Mouse (Mus musculus) ES-E14 (cell line): ENCODE measurements around the gene Gna14. TPM values are rescaled to one million over a fixed set of nuclear protein-coding genes. Genes with fewer than 3 reads are reported as not detected.
A peak's percentile ranks its signal among the peaks of the same experiment; 100 is the strongest.

Experiments
- DNase-seq: peaks from one replicate; pipeline ENCODE4 v3.0.0-alpha.2; 2013; ENCODE audit warnings: low read depth, low spot score
- H3K27ac ChIP-seq: 2 replicates; pipeline ENCODE4 v1.5.1; 2012; ENCODE audit warnings: low read depth, mild to moderate bottlenecking, low read length, moderate library complexity, mixed read lengths; ENCODE audit not compliant: poor library complexity, insufficient read depth, severe bottlenecking
- H3K36me3 ChIP-seq: 2 replicates; pipeline ENCODE4 v1.6.1; 2012; ENCODE audit warnings: mild to moderate bottlenecking, low read length, moderate library complexity, mixed read lengths; ENCODE audit not compliant: control insufficient read depth, poor library complexity, insufficient read depth, severe bottlenecking
- H3K4me1 ChIP-seq, 2 experiments: fragments of 150-350 bp in 1 of 2; sonication (generic) in 1 of 2; 2 replicates each; pipeline ENCODE4 v1.6.1; 2012; ENCODE audit warnings: low read length in 2 of 2, mild to moderate bottlenecking in 1 of 2, mixed read lengths in 1 of 2; ENCODE audit not compliant: control insufficient read depth in 2 of 2, insufficient read depth in 2 of 2, poor library complexity in 1 of 2
- H3K4me3 ChIP-seq, 2 experiments: fragments of 150-350 bp in 1 of 2; sonication (generic) in 1 of 2; 2 replicates each; pipeline ENCODE4 v1.5.1; 2012; ENCODE audit warnings: low read length in 2 of 2, low read depth in 1 of 2, mild to moderate bottlenecking in 1 of 2, mixed read lengths in 1 of 2; ENCODE audit not compliant: insufficient read depth in 1 of 2, poor library complexity in 1 of 2, severe bottlenecking in 1 of 2
- H3K9ac ChIP-seq: 2 replicates; pipeline ENCODE4 v1.6.1; 2012; ENCODE audit warnings: low read depth, mild to moderate bottlenecking, low read length, mixed read lengths; ENCODE audit not compliant: poor library complexity, insufficient read depth, severe bottlenecking
- H3K9me3 ChIP-seq: fragments of 150-350 bp; sonication (generic); 2 replicates; pipeline ENCODE4 v1.6.1; 2012; ENCODE audit warnings: low read depth, mild to moderate bottlenecking, low read length; ENCODE audit not compliant: control insufficient read depth, insufficient read depth
- CHD2 ChIP-seq: IDR thresholded peaks from 2 replicates; pipeline ENCODE4 v1.6.1; 2014; ENCODE audit warnings: mild to moderate bottlenecking, low read depth, low read length, inconsistent platforms
- HCFC1 ChIP-seq: IDR thresholded peaks from 2 replicates; pipeline ENCODE4 v1.6.1; 2012; ENCODE audit warnings: low read length, inconsistent platforms, borderline replicate concordance; ENCODE audit not compliant: insufficient read depth
- MAFK ChIP-seq: IDR thresholded peaks from 2 replicates; pipeline ENCODE4 v1.6.1; 2014; ENCODE audit warnings: mild to moderate bottlenecking, low read depth, low read length, inconsistent platforms; ENCODE audit not compliant: insufficient read depth
- ZC3H11A ChIP-seq: IDR thresholded peaks from 2 replicates; pipeline ENCODE4 v1.6.1; 2012; ENCODE audit warnings: low read depth, mild to moderate bottlenecking, inconsistent platforms, low read length, borderline replicate concordance
- ZNF384 ChIP-seq: IDR thresholded peaks from 2 replicates; pipeline ENCODE4 v1.6.1; 2012; ENCODE audit warnings: low read depth, low read length, inconsistent platforms
- in situ Hi-C, 2 experiments: fragments of 600-800 bp; cut with MboI; formaldehyde crosslinking; loops; one replicate each; pipeline ENCODE4 v1.15.1; 2025; ENCODE audit warnings: low sequenced_read_pairs in 2 of 2, inconsistent platforms in 1 of 2; ENCODE audit not compliant: unreplicated experiment in 2 of 2
- total RNA-seq: library from RNA; depleted of rRNA; stranded (reverse); fragments of 300-350 nt; gene quantifications from 2 replicates; pipeline ENCODE4 v1.2.3, GENCODE M21; 2012

Gene Gna14
- total RNA-seq, 1 experiment: 2.5 TPM

- peaks cover 0 to 4% of the 10 kb centered on the region in 2 experiments; a peak in 2 of 4 replicates for H3K4me1 ChIP-seq
- in situ Hi-C loops: no loop called here
- no peaks in the 10 kb centered on the region for H3K9me3 ChIP-seq
- TF ChIP-seq HCFC1 (no peak), CHD2 (no peak), ZC3H11A (no peak), MAFK (no peak), ZNF384 (no peak)
- no peak overlapping the region for H3K27ac ChIP-seq
- no peak overlapping the region for H3K9ac ChIP-seq
- H3K36me3 ChIP-seq: no peaks in the 10 kb centered on the region
- DNase-seq: no peak
- no peak overlapping the region for H3K4me3 ChIP-seq
These were observed 187.6 kb downstream of the Gna14 start for GRCm38 (mm10) chr19:16623154-16623553.

GRCm38 (mm10) chr19:16624994-16625393, 189.4 kb downstream of the Gna14 start:
- TF ChIP-seq MAFK: no peak
- no peak for TF ChIP-seq ZNF384
- no peak for TF ChIP-seq ZC3H11A
- TF ChIP-seq HCFC1: no peak
- TF ChIP-seq CHD2: no peak
- DNase-seq: no peak
- no peak overlapping the region for H3K27ac ChIP-seq

GRCm38 (mm10) chr19:16625610-16626395, 190.2 kb downstream of the Gna14 start:
- DNase-seq: peak; percentile 27
- Histone ChIP-seq H3K4me1 (peaks cover 0 to 4% of the 10 kb centered on the region in 2 experiments; a peak in 2 of 4 replicates), H3K36me3 (no peaks in the 10 kb centered on the region), H3K27ac (no peak overlapping the region), H3K4me3 (0 out of 4 replicates have a peak overlapping the region, but pooled peaks of 1 of the 2 experiments have one; percentile 2), H3K9me3 (no peaks in the 10 kb centered on the region), H3K9ac (peak overlapping the region; percentile 37; the same call in 1 of the 2 replicates)
- TF ChIP-seq HCFC1: no peak
- no peak for TF ChIP-seq ZNF384
- TF ChIP-seq MAFK: no peak
- TF ChIP-seq CHD2: no peak
- TF ChIP-seq ZC3H11A: no peak
- in situ Hi-C loops: no loop called here

More at GRCm38 (mm10) chr19:16624994-16625393, 189.4 kb downstream of the Gna14 start:
- in situ Hi-C loops: no loop called here
- H3K9ac ChIP-seq: no peak overlapping the region
- no peaks in the 10 kb centered on the region for H3K36me3 ChIP-seq
- H3K4me1 ChIP-seq: peaks cover 0 to 4% of the 10 kb centered on the region in 2 experiments; a peak in 2 of 4 replicates
- H3K9me3 ChIP-seq: no peaks in the 10 kb centered on the region
- H3K4me3 ChIP-seq: no peak overlapping the region
